In the genomic region with DNA sequence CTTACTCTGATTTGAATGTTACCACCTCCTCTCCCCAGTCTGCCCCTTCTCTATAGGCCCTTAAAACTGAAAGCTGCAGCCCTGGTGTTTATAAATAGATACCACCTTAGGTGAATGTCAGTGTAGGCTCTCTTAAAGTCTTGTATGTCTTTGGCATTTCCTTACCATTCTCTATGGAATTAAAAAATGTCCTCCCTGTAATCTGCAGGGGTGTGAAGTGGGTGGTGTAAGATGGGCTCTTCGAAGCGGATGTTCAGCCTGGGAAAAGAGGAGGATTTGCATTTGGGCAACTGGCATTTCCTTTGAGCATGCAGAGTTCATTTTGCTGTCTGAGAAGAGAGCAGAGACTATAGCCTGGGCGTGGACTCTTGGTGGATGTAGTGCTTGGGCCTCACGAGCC, we compare ENCODE assay signal across 16 mouse cellular contexts.
DNase-seq lines count a peak whose midpoint lies in the region.
"Had no signal": no experiment of that assay in that cellular context is flagged by ENCODE, and none has a peak within 500 bp of the region (broad histone marks: within the 10 kb centered on the region; RNA-seq: fewer than 3 reads in every experiment).

No protein-coding gene starts in this region.

- intact Hi-C loops in left cerebral cortex, postnatal 10 days (cut with DNase I) = no loop called here

- DNase-seq in frontal cortex, postnatal 36 days (ENCODE audit: low spot score in 2 of 2) = peak; percentile 28 to 29
- DNase-seq in frontal cortex, postnatal 14 days (ENCODE audit: low spot score in 2 of 2) = no peak
- peak; percentile 21 to 39 for DNase-seq in left cerebral cortex, adult 18-20 months (ENCODE audit: low spot score in 2 of 2)
- no peak for DNase-seq in left cerebral cortex, postnatal 10 days (ENCODE audit: extremely low spot score in 1 of 2, low spot score in 2 of 2)
- peak; percentile 63 for DNase-seq in right cerebral cortex, adult 18-20 months
- DNase-seq in right cerebral cortex, postnatal 10 days (ENCODE audit: low spot score in 2 of 2) = no peak
- DNase-seq in telencephalon, adult 2 months (ENCODE audit: low read depth, low spot score) = peak; percentile 40
- no peak for DNase-seq in cerebellum, adult 18-20 months
- DNase-seq: adrenal gland, adult 2 months; adrenal gland, postnatal 14 days; cerebellum, adult 11-12 months; cerebellum, adult 9-10 months; cerebellum, postnatal 14 days; gastrocnemius, postnatal 10 days; gastrocnemius, postnatal 36 days; heart, postnatal 14 days had no signal

Comparison
In these comparisons a context has a peak if more than half of its experiments do, and no peak if none do; other contexts are left out.
1. DNase-seq: peak in frontal cortex, postnatal 36 days (2 of 2), left cerebral cortex, adult 18-20 months (2 of 2), right cerebral cortex, adult 18-20 months (single experiment) and telencephalon, adult 2 months (single experiment); none in frontal cortex, postnatal 14 days (0 of 2), left cerebral cortex, postnatal 10 days (0 of 2), right cerebral cortex, postnatal 10 days (0 of 2) and cerebellum, adult 18-20 months (0 of 2).